Mouse (Mus musculus) heart, adult 9 months (tissue): Measurements from ENCODE around the gene Trdmt1.

Source experiments
- DNase-seq, 2 experiments: peaks; one replicate each; pipeline ENCODE4 v3.0.0; 2022; ENCODE audit warnings: low spot score in 2 of 2

Trdmt1 gene

DNA sequence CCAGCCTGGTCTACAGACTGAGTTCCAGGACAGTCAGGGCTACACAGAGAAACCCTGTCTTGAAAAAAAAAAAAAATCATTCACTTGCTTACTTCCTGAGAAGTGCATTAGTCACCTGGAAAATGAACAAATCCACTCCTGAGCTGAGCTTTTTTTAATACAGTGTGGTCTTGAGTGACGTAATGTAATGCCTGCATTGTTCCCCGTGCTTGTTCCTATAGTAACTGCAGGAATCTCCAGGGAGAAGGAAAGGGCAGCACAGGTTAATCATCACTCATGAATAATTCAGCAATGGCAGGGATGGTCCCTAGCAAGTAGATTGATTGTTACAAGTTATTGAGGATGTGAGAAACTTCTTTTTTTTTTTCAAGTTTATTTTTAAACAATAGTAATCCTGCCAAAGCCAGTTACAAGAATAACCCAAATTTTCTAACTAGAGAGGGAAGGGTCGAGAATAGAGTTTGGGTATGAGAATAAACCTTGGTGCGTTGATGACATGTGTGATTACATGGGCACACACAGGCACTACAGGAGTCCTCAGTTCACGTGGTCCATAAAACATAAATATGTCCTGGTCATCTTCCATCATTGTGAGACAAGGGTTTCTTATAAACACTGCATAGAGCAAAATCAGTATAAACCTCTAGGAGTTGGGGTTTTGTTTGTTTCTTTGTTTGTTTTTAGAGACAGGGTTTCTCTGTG lies 44.0 kb downstream of the Trdmt1 start:
- DNase-seq, result no peak

- DNase-seq, result no peak
Measured at GRCm38 (mm10) chr2:13499196-13499595, 45.3 kb downstream of the Trdmt1 start.

GRCm38 (mm10) chr2:13496087-13496486 lies 48.4 kb downstream of the Trdmt1 start:
- DNase-seq, result no peak

DNA sequence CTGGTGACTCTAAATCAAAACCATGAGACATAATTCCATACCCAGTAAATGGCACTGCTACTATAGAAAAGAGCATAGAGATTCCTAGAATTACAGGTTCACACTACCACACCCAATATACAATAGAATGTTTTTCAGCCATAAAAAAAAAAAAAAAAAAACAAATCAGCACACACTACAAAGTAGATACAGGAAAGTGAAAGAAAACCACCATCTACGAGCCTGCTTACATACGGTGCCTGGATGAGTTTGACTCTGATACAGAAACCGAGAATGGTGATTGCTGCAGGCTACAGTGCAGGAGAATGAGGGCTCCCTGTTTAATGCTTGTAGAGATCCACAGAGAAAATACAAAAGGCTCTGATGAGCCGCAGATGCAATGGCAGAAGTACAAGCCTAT lies 51.5 kb downstream of the Trdmt1 start:
- no peak for DNase-seq

- DNase-seq, result no peak
Measured at GRCm38 (mm10) chr2:13491734-13492133, 52.7 kb downstream of the Trdmt1 start, which contains the start of gene Cubn. Gene Cubn (minus strand): TSS chr2:13491813.

- DNase-seq, result no peak
Measured at GRCm38 (mm10) chr2:13490480-13490879, 54.0 kb downstream of the Trdmt1 start.

DNA sequence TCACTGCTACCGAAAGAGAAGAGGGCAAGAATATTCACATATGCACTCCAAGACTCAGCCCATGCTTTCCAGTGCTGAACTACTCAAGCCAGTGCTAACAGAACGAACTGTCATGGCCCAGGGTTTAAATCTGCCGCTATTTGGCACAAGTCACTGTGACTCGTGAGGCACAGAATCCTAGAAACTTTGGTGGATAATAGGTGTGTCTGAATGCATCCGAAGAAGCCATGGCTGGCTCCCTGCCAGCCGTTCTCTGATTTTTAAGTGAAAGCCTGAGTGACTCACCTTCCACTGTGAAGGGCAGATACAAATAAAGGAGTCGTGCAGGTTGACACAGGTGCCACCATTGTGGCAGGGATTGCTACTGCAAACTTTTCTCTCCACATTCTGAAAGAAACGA lies 58.0 kb downstream of the Trdmt1 start:
- DNase-seq, result no peak

GRCm38 (mm10) chr2:13484566-13484965 lies 59.9 kb downstream of the Trdmt1 start:
- peak in 1 of 2 experiments; percentile 7 for DNase-seq

- DNase-seq, result no peak
Measured at GRCm38 (mm10) chr2:13480744-13481143, 63.7 kb downstream of the Trdmt1 start.

DNA sequence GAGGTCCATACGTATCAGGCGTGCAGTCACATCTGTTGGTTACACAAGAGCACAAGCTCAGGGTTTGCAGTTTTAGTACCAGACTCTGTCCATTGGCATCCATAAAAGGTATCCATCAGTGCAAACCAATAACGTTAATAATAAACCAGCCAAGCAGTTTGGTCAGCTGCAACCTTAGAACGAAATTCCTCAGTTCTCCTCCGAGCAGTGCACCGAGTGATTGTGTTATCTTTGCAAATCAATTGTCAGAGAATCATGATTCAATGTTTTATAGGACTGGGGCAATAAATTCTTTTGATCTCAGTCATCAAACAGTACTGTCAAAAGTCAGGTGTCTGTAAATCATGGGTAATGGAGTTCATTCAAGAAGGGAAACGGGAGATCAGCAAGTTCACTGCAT lies 65.3 kb downstream of the Trdmt1 start:
- DNase-seq, result no peak

GRCm38 (mm10) chr2:13470108-13470507 lies 74.4 kb downstream of the Trdmt1 start:
- DNase-seq, result no peak

DNA sequence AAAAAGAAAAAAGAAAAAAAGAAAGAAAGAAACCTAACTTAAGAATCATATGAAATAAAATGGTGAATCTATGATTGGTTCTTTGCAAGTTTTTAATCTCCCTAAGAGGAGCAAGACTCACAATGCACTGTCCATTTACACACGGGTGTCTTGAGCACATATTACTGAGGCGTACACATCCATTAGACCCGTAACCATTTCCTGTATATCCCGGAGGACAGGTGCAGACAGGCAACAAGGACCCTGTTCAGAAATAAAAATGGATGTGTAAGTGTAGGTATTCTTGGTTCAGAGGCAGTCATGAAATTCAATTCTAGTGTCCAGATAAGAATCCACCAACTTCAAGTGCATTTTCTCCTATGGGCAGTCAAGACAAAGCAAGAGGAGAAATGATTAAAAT lies 74.8 kb downstream of the Trdmt1 start:
- no peak for DNase-seq

GRCm38 (mm10) chr2:13466685-13467084 lies 77.8 kb downstream of the Trdmt1 start:
- DNase-seq, result no peak
